Comparison of ENCODE assay signal across 8 mouse cellular contexts in the genomic region with DNA sequence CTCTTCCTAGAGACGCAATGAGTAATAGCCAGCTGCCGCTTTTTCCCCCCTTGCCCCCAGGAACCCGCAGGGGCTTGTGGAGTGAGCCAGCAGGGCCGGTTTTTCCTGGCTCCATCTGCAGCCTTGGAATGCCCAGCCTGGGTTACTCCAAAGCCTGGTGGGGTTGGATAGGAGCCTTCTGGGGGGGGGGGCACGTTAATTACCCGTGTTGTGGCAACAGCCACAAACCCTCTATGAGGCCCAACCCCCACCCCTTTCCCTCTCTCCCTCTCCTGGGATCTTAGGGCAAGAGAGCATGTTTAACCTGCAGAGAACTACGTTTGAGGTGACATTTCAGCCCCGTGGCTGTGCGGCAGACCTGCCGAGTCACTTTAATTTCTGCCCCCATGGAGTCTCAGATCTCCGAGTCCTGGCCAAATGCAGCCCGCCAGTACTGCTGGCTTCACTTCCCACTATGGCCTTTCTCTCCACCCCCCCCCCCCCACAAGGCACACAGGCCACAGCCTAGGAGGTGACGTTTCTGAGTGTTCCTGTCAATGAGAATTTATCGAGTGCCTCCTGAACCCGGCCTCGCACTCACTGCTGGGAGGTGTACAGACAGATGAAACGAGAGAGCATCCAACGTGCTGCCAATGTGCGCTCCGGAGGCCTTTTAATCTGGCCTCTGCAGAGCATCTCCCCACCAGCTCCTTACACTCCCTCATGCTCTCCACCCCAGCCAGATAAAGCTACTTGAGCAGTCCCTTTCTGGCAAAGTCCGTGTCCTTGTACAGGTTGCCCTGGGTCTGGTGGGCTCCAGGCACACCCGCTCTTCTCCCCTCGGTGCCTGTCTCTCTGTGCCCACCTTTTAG. TPM values are rescaled to one million over a fixed set of nuclear protein-coding genes. Genes with fewer than 3 reads are reported as not detected.
A peak's percentile ranks its signal among the peaks of the same experiment; 100 is the strongest.
DNase-seq lines count a peak whose midpoint lies in the region; ATAC-seq lines count a peak whose summit lies in the region.

No protein-coding gene starts in this region.

- no peaks in the 10 kb centered on the region for H3K9me3 ChIP-seq in heart, embryonic 13.5 days
- H3K9me3 ChIP-seq in forebrain, embryonic 15.5 days = no peaks in the 10 kb centered on the region
- H3K9me3 ChIP-seq in limb, embryonic 10.5 days (replicated peaks) = no peaks in the 10 kb centered on the region
- H3K9me3 ChIP-seq in neural tube, embryonic 15.5 days (replicated peaks) = no peaks in the 10 kb centered on the region

- WGBS in heart, embryonic 13.5 days = 28% methylated on average over 23 of the region's 23 CpGs
- WGBS in forebrain, embryonic 15.5 days = 24% methylated on average over 23 of the region's 23 CpGs
- WGBS in limb, embryonic 10.5 days = 18% methylated on average over 23 of the region's 23 CpGs
- 20% methylated on average over 23 of the region's 23 CpGs for WGBS in neural tube, embryonic 15.5 days

- H3K9ac ChIP-seq in heart, embryonic 13.5 days = peak overlapping the region; percentile 92
- peak overlapping the region; percentile 65; the same call in 1 of the 2 replicates for H3K9ac ChIP-seq in forebrain, embryonic 15.5 days (replicated peaks)
- H3K9ac ChIP-seq in neural tube, embryonic 15.5 days (replicated peaks) = peak overlapping the region; percentile 54; the same call in 1 of the 2 replicates

- peaks cover 90% of the 10 kb centered on the region for H3K4me1 ChIP-seq in heart, embryonic 13.5 days
- peaks cover 82% of the 10 kb centered on the region for H3K4me1 ChIP-seq in forebrain, embryonic 15.5 days
- H3K4me1 ChIP-seq in limb, embryonic 10.5 days = peaks cover 89% of the 10 kb centered on the region
- H3K4me1 ChIP-seq in neural tube, embryonic 15.5 days = peaks cover 77% of the 10 kb centered on the region

- H3K4me3 ChIP-seq in heart, embryonic 13.5 days = peak overlapping the region; percentile 74
- peak overlapping the region; percentile 78 for H3K4me3 ChIP-seq in forebrain, embryonic 15.5 days
- peak overlapping the region; percentile 77 for H3K4me3 ChIP-seq in limb, embryonic 10.5 days
- no peak overlapping the region for H3K4me3 ChIP-seq in neural tube, embryonic 15.5 days (replicated peaks)

- H3K36me3 ChIP-seq in heart, embryonic 13.5 days = no peaks in the 10 kb centered on the region
- no peaks in the 10 kb centered on the region for H3K36me3 ChIP-seq in forebrain, embryonic 15.5 days
- no peaks in the 10 kb centered on the region for H3K36me3 ChIP-seq in limb, embryonic 10.5 days
- no peaks in the 10 kb centered on the region for H3K36me3 ChIP-seq in neural tube, embryonic 15.5 days

- H3K27ac ChIP-seq in heart, embryonic 13.5 days (replicated peaks) = peak overlapping the region; percentile 96
- H3K27ac ChIP-seq in forebrain, embryonic 15.5 days (replicated peaks) = peak overlapping the region; percentile 98
- peak overlapping the region; percentile 90 for H3K27ac ChIP-seq in limb, embryonic 10.5 days
- peak overlapping the region; percentile 90 for H3K27ac ChIP-seq in neural tube, embryonic 15.5 days (replicated peaks)

- peak overlapping the region; percentile 99 for H3K4me2 ChIP-seq in heart, embryonic 13.5 days
- H3K4me2 ChIP-seq in forebrain, embryonic 15.5 days (replicated peaks) = peak overlapping the region; percentile 99
- peak overlapping the region; percentile 97 for H3K4me2 ChIP-seq in neural tube, embryonic 15.5 days

- no peak for ATAC-seq in heart, embryonic 13.5 days (ENCODE audit: extremely low read depth, insufficient number of reproducible peaks, low FRiP score, low TSS enrichment)
- ATAC-seq in forebrain, embryonic 15.5 days (replicated peaks) = no peak
- ATAC-seq in neural tube, embryonic 15.5 days (ENCODE audit: low FRiP score) = no peak

- H3K27me3 ChIP-seq in heart, embryonic 13.5 days (replicated peaks) = no peaks in the 10 kb centered on the region
- no peaks in the 10 kb centered on the region for H3K27me3 ChIP-seq in forebrain, embryonic 15.5 days
- 0 out of 2 replicates have a peak, but pooled peaks cover 8% of the 10 kb centered on the region for H3K27me3 ChIP-seq in limb, embryonic 10.5 days (ENCODE audit: low read depth, poor library complexity, severe bottlenecking)
- H3K27me3 ChIP-seq in neural tube, embryonic 15.5 days (replicated peaks) = no peaks in the 10 kb centered on the region

- DNase-seq in heart, adult 9 months (ENCODE audit: low spot score in 2 of 2) = no peak
- peak; percentile 61 for DNase-seq in NIH3T3 (ENCODE audit: low read depth)
- no peak for DNase-seq in limb, embryonic 10.5 days (ENCODE audit: low spot score)
- no peak for DNase-seq in right cerebral cortex, postnatal 14 days
- DNase-seq in ovary, postnatal 10 days (ENCODE audit: low spot score) = no peak

RNA-seq across cellular contexts. Expression of a gene that starts 49.1 kb away (rescaled TPM):
- polyA plus RNA-seq in heart, embryonic 13.5 days (2015; fragmentation: Nextera tagmentation; extraction: Ambion mirVana) = 79.8 and 80.4 TPM in 2 replicates
- polyA plus RNA-seq in forebrain, embryonic 15.5 days (2015; fragmentation: Nextera tagmentation; extraction: Ambion mirVana) = 27.1 and 34.2 TPM in 2 replicates
- 153 and 167 TPM in 2 replicates for polyA plus RNA-seq in limb, embryonic 10.5 days (2016; fragmentation: Nextera tagmentation; extraction: Ambion mirVana)
- 15.9 and 38.9 TPM in 2 replicates for polyA plus RNA-seq in neural tube, embryonic 15.5 days (2015; fragmentation: Nextera tagmentation; extraction: Ambion mirVana)
